Mouse (Mus musculus): ENCODE measurements around the gene Olfr15.

DNA sequence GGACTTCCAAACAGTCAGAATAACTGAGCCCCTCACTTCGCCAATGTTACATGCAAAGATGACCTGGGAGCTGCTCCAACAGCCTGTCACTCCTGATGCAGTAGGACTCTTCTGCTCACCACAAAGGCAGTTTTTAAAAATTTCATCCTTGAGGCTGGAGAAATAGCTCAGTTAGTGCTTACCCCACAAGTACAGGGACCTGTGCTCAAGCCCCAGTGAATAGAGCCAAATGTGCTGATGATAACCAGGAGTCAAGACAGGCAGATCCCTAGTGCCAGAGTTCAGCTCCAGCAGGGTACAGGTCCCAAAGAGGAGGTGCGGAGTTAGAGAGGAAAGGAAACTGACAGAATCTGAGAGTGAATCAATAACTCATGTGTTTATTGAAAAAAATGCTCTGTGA, 4.8 kb downstream of the Olfr15 start:
- TF ChIP-seq EP300 (IDR thresholded peaks at IDR 0.05; ENCODE audit: insufficient read depth, low read depth, low read length) (no peak), POLR2A (IDR thresholded peaks at IDR 0.05; ENCODE audit: insufficient read depth, low read length) (no peak)

All from ES-Bruce4 (cell line).